7 mouse cellular contexts compared by ENCODE assay signal in genomic region chr4:131804732-131805131, GRCm38 (mm10). TPM values are rescaled to one million over a fixed set of nuclear protein-coding genes. Genes with fewer than 3 reads are reported as not detected.
DNase-seq lines count a peak whose midpoint lies in the region; ATAC-seq and TF ChIP-seq lines count a peak whose summit lies in the region.
"Not testable (repeated sequence)": the region's sequence is repeated elsewhere in the genome, so short reads cannot be mapped to it uniquely, and the experiment has no call there.

No protein-coding gene starts in this region.

- H3K4me3 ChIP-seq in heart, embryonic 15.5 days; intestine, embryonic 16.5 days (ENCODE audit: low read length); limb, embryonic 12.5 days (replicated peaks); lung, embryonic 16.5 days (ENCODE audit: low read length); midbrain, postnatal 0 days (ENCODE audit: low read depth, low read length); stomach, embryonic 16.5 days (replicated peaks; ENCODE audit: low read length): not testable (repeated sequence)

- TF ChIP-seq CTCF in midbrain, postnatal 0 days (IDR thresholded peaks at IDR 0.05) = not testable (repeated sequence)

- WGBS in heart, embryonic 15.5 days = 93% methylated on average over 5 of the region's 6 CpGs
- 96% methylated on average over 5 of the region's 6 CpGs for WGBS in intestine, embryonic 16.5 days
- WGBS in limb, embryonic 12.5 days = 95% methylated on average over 3 of the region's 6 CpGs
- 95% methylated on average over 5 of the region's 6 CpGs for WGBS in lung, embryonic 16.5 days
- 97% methylated on average over 5 of the region's 6 CpGs for WGBS in midbrain, postnatal 0 days
- 93% methylated on average over 6 of the region's 6 CpGs for WGBS in stomach, embryonic 16.5 days

- not testable (repeated sequence) for H3K9ac ChIP-seq in heart, embryonic 15.5 days; intestine, embryonic 16.5 days (ENCODE audit: low read depth, low read length); limb, embryonic 12.5 days (replicated peaks); lung, embryonic 16.5 days (ENCODE audit: low read length); midbrain, postnatal 0 days (replicated peaks; ENCODE audit: low read length, poor library complexity, severe bottlenecking); stomach, embryonic 16.5 days (ENCODE audit: low read length)

- not testable (repeated sequence) for H3K4me2 ChIP-seq in heart, embryonic 15.5 days; intestine, embryonic 16.5 days (ENCODE audit: low read depth, low read length); limb, embryonic 12.5 days; lung, embryonic 16.5 days (ENCODE audit: low read depth, low read length); midbrain, postnatal 0 days (ENCODE audit: low read depth, low read length, poor library complexity, severe bottlenecking); stomach, embryonic 16.5 days (ENCODE audit: low read depth, low read length)

- not testable (repeated sequence) for H3K9me3 ChIP-seq in heart, embryonic 15.5 days (replicated peaks); intestine, embryonic 16.5 days (ENCODE audit: control insufficient read depth, low read length); limb, embryonic 12.5 days; lung, embryonic 16.5 days (ENCODE audit: control insufficient read depth, low read length); midbrain, postnatal 0 days (ENCODE audit: low read length); stomach, embryonic 16.5 days (replicated peaks; ENCODE audit: control insufficient read depth, low read length)

- 0 out of 2 replicates have a peak, but pooled peaks have one; percentile 12 for ATAC-seq in erythroid progenitor cell, adult 5-6 weeks (replicated peaks; ENCODE audit: low FRiP score, poor library complexity, severe bottlenecking)
- peak; percentile 36; the same call in 1 of the 2 replicates for ATAC-seq in heart, embryonic 15.5 days (replicated peaks; ENCODE audit: insufficient number of reproducible peaks, insufficient read depth, low FRiP score, low read depth)
- ATAC-seq in intestine, embryonic 16.5 days = peak; percentile 36; the same call in 1 of the 2 replicates
- peak; percentile 74; the same call in 1 of the 2 replicates for ATAC-seq in limb, embryonic 12.5 days (ENCODE audit: insufficient number of reproducible peaks, insufficient read depth, low FRiP score, low TSS enrichment, low read depth)
- peak; percentile 34 for ATAC-seq in lung, embryonic 16.5 days (ENCODE audit: low read depth)
- peak; percentile 69; the same call in 1 of the 2 replicates for ATAC-seq in midbrain, postnatal 0 days (ENCODE audit: low FRiP score)
- peak; percentile 49; the same call in 1 of the 2 replicates for ATAC-seq in stomach, embryonic 16.5 days (ENCODE audit: insufficient read depth, low FRiP score)

- H3K4me1 ChIP-seq in heart, embryonic 15.5 days (replicated peaks); intestine, embryonic 16.5 days (ENCODE audit: control insufficient read depth, insufficient read depth, low read length); lung, embryonic 16.5 days (replicated peaks; ENCODE audit: control insufficient read depth, insufficient read depth, low read length); midbrain, postnatal 0 days (ENCODE audit: insufficient read depth, low read length); stomach, embryonic 16.5 days (ENCODE audit: control insufficient read depth, insufficient read depth, low read length): not testable (repeated sequence)
- H3K4me1 ChIP-seq in limb, embryonic 12.5 days (replicated peaks) = peaks cover 12% of the 10 kb centered on the region; the same call in 1 of the 2 replicates

- not testable (repeated sequence) for DNase-seq in midbrain, postnatal 0 days (ENCODE audit: low spot score)

- not testable (repeated sequence) for H3K36me3 ChIP-seq in heart, embryonic 15.5 days; intestine, embryonic 16.5 days (ENCODE audit: control insufficient read depth, insufficient read depth, low read length); limb, embryonic 12.5 days; lung, embryonic 16.5 days (ENCODE audit: control insufficient read depth, insufficient read depth, low read length); midbrain, postnatal 0 days (ENCODE audit: insufficient read depth, low read length); stomach, embryonic 16.5 days (ENCODE audit: control insufficient read depth, insufficient read depth, low read length)

- H3K27me3 ChIP-seq in heart, embryonic 15.5 days; intestine, embryonic 16.5 days (replicated peaks; ENCODE audit: control insufficient read depth, insufficient read depth, low read length); limb, embryonic 12.5 days; lung, embryonic 16.5 days (ENCODE audit: control insufficient read depth, insufficient read depth, low read depth, low read length); midbrain, postnatal 0 days (ENCODE audit: insufficient read depth, low read length); stomach, embryonic 16.5 days (ENCODE audit: control insufficient read depth, insufficient read depth, low read length): not testable (repeated sequence)

- H3K27ac ChIP-seq in heart, embryonic 15.5 days; intestine, embryonic 16.5 days (ENCODE audit: low read length); limb, embryonic 12.5 days; lung, embryonic 16.5 days (ENCODE audit: low read length); midbrain, postnatal 0 days (ENCODE audit: low read depth, low read length); stomach, embryonic 16.5 days (ENCODE audit: low read length): not testable (repeated sequence)

RNA-seq across cellular contexts. Expression of gene Ptpru, which starts 33.4 kb away (rescaled TPM):
- total RNA-seq in erythroid progenitor cell, adult 5-6 weeks (2015; ENCODE audit: low replicate concordance) = 11.2 TPM in 1 of 2 replicates, not detected in the other
- total RNA-seq in erythroid progenitor cell, adult 5-6 weeks (2017; ENCODE audit: low replicate concordance) = 0.38 TPM in 1 of 2 replicates, not detected in the other
- 1.9 and 3.1 TPM in 2 replicates for polyA plus RNA-seq in heart, embryonic 15.5 days (2015; fragmentation: Nextera tagmentation; extraction: Ambion mirVana)
- 4.7 and 4.8 TPM in 2 replicates for polyA plus RNA-seq in intestine, embryonic 16.5 days (2015; fragmentation: Nextera tagmentation; extraction: Ambion mirVana)
- 18.0 and 19.8 TPM in 2 replicates for polyA plus RNA-seq in limb, embryonic 12.5 days (2016; fragmentation: Nextera tagmentation; extraction: Ambion mirVana)
- polyA plus RNA-seq in lung, embryonic 16.5 days (2015; fragmentation: Nextera tagmentation; extraction: Ambion mirVana) = 14.1 and 14.6 TPM in 2 replicates
- total RNA-seq in midbrain, postnatal 0 days (2014; rRNA removed) = 34.2 and 37.0 TPM in 2 replicates
- 22.2 and 22.8 TPM in 2 replicates for polyA plus RNA-seq in midbrain, postnatal 0 days (2015; fragmentation: Nextera tagmentation; extraction: Ambion mirVana)
- 13.7 and 13.8 TPM in 2 replicates for polyA plus RNA-seq in stomach, embryonic 16.5 days (2015; fragmentation: Nextera tagmentation; extraction: Ambion mirVana)

RNA-seq across cellular contexts. Expression of gene Mecr, which starts 38.5 kb away (rescaled TPM):
- total RNA-seq in erythroid progenitor cell, adult 5-6 weeks (2015; ENCODE audit: low replicate concordance) = 12.6 and 14.3 TPM in 2 replicates
- total RNA-seq in erythroid progenitor cell, adult 5-6 weeks (2017; ENCODE audit: low replicate concordance) = 0.90 and 9.2 TPM in 2 replicates
- 39.9 and 45.7 TPM in 2 replicates for polyA plus RNA-seq in heart, embryonic 15.5 days (2015; fragmentation: Nextera tagmentation; extraction: Ambion mirVana)
- polyA plus RNA-seq in intestine, embryonic 16.5 days (2015; fragmentation: Nextera tagmentation; extraction: Ambion mirVana) = 81.6 and 86.6 TPM in 2 replicates
- 45.1 and 46.9 TPM in 2 replicates for polyA plus RNA-seq in limb, embryonic 12.5 days (2016; fragmentation: Nextera tagmentation; extraction: Ambion mirVana)
- polyA plus RNA-seq in lung, embryonic 16.5 days (2015; fragmentation: Nextera tagmentation; extraction: Ambion mirVana) = 38.6 and 44.0 TPM in 2 replicates
- total RNA-seq in midbrain, postnatal 0 days (2014; rRNA removed) = 24.5 and 28.7 TPM in 2 replicates
- 30.4 and 31.7 TPM in 2 replicates for polyA plus RNA-seq in midbrain, postnatal 0 days (2015; fragmentation: Nextera tagmentation; extraction: Ambion mirVana)
- 56.1 and 57.0 TPM in 2 replicates for polyA plus RNA-seq in stomach, embryonic 16.5 days (2015; fragmentation: Nextera tagmentation; extraction: Ambion mirVana)

Comparison
In these comparisons a context has a peak if more than half of its experiments do, and no peak if none do; other contexts are left out.
1. ATAC-seq: peak in every context shown above with its lines; median percentile 74 in limb, embryonic 12.5 days; 69 in midbrain, postnatal 0 days; 49 in stomach, embryonic 16.5 days; 36 in heart, embryonic 15.5 days; 36 in intestine, embryonic 16.5 days; 34 in lung, embryonic 16.5 days; 12 in erythroid progenitor cell, adult 5-6 weeks.